Mouse (Mus musculus): Measurements from ENCODE around the gene Barx2. TPM values are rescaled to one million over a fixed set of nuclear protein-coding genes. Genes with fewer than 3 reads are reported as not detected.
A peak's percentile ranks its signal among the peaks of the same experiment; 100 is the strongest.

Gene Barx2
- polyA plus RNA-seq, 1 experiment from 2014 or later = 5.6 TPM

DNA sequence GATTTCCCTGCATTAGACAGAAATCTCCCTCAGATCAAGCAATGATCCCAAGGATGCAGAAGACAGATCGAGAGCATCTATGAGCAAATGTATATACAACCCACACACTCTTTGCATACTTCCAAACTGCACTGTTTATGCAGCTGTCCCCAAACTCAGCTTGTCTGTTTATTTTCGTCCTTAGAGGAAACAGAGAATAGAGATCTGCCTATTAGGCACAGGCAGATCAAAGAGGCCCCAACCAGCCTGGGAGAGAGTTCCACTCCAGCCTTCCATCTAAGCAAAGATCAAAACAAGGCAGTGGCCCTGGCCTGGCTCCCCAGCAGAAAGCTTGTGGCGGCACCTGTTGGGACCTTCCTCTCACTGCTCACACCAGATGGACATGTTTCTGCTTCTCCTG lies 27.0 kb downstream of the Barx2 start:
- peaks cover 3% of the 10 kb centered on the region; the same call in 1 of the 2 replicates for H3K4me1 ChIP-seq
- H3K27me3 ChIP-seq = no peaks in the 10 kb centered on the region
- H3K27ac ChIP-seq (replicated peaks) = no peak overlapping the region
- ATAC-seq (ENCODE audit: insufficient number of reproducible peaks, low FRiP score, low TSS enrichment, low read depth) = no peak
- no peaks in the 10 kb centered on the region for H3K9me3 ChIP-seq (replicated peaks)
- no peak overlapping the region for H3K4me3 ChIP-seq (replicated peaks)
- no peak overlapping the region for H3K9ac ChIP-seq
- no peak overlapping the region for H3K4me2 ChIP-seq (replicated peaks)
- 35% methylated on average over 3 of the region's 3 CpGs for WGBS
- H3K36me3 ChIP-seq = no peaks in the 10 kb centered on the region

DNA sequence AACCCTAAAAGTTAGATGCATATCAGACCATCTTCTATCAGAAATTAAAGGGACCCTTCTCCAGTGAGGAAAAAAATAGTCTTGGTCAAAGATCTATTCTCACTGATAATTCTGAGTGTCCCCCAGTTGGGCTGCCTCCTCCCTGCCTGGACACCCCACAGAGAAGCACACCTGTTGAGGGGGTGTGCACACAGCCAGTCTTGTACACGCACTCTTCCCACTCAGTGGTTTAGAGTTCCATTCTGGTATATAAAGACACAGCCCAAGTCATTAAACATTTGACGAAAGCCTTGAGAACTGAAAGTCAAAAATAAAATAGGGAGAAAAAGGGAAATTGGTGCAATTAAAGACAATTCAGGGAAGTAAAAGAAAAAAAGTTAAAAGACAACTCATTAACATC lies 30.9 kb downstream of the Barx2 start:
- Histone ChIP-seq H3K9ac (no peak overlapping the region), H3K4me3 (replicated peaks) (no peak overlapping the region), H3K4me1 (peaks cover 3% of the 10 kb centered on the region; the same call in 1 of the 2 replicates), H3K36me3 (no peaks in the 10 kb centered on the region), H3K27ac (replicated peaks) (no peak overlapping the region), H3K4me2 (replicated peaks) (no peak overlapping the region), H3K9me3 (replicated peaks) (no peaks in the 10 kb centered on the region), H3K27me3 (no peaks in the 10 kb centered on the region)
- ATAC-seq (ENCODE audit: insufficient number of reproducible peaks, low FRiP score, low TSS enrichment, low read depth) = no peak
- WGBS = 84% methylated on average over 2 of the region's 2 CpGs

DNA sequence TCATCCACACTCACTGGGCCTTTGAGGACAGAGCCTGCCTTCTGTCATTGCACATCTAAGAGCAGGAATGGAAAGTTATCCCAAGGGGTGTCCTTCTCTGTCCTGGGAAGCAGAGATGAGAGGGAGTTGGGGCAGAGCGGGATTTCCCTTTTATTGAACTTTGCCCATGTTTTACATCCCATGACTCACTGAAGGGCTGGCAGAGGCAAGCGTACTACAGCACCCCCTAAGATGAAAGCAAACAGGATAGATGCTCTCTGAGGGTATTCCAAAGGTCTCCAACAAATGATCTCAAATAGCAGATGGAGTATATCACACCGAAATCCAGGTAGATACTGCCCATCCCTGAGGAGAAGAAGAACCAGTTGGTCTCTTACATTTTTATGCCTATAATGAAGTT lies 37.7 kb downstream of the Barx2 start:
- no peak overlapping the region for H3K4me2 ChIP-seq (replicated peaks)
- WGBS = 77% methylated on average over 3 of the region's 3 CpGs
- H3K27me3 ChIP-seq = no peaks in the 10 kb centered on the region
- no peaks in the 10 kb centered on the region for H3K9me3 ChIP-seq (replicated peaks)
- H3K4me1 ChIP-seq = no peaks in the 10 kb centered on the region
- H3K4me3 ChIP-seq (replicated peaks) = no peak overlapping the region
- H3K36me3 ChIP-seq = no peaks in the 10 kb centered on the region
- no peak overlapping the region for H3K9ac ChIP-seq
- no peak for ATAC-seq (ENCODE audit: insufficient number of reproducible peaks, low FRiP score, low TSS enrichment, low read depth)
- H3K27ac ChIP-seq (replicated peaks) = no peak overlapping the region

DNA sequence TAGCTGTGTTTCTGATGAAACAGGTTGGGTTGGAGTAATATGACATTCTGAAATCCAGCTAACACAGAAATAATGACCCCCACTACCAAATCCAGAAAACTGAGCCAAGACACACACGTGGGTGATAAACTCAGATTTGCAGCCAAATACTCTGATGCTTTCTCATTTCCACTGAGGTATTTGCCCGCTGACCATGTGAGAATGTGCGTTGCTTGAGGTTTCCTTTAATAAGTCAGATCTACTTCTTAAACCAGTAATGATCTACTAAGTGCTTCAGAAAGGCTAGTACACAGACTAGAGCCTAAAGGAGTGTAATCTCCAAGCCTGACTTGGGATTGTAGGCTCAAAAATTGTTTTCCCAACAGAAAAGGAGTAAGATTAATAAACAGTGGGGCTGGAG lies 39.0 kb downstream of the Barx2 start:
- Histone ChIP-seq H3K27me3 (no peaks in the 10 kb centered on the region), H3K4me1 (no peaks in the 10 kb centered on the region), H3K9me3 (replicated peaks) (no peaks in the 10 kb centered on the region), H3K27ac (replicated peaks) (no peak overlapping the region), H3K4me3 (replicated peaks) (no peak overlapping the region), H3K4me2 (replicated peaks) (no peak overlapping the region), H3K9ac (no peak overlapping the region), H3K36me3 (no peaks in the 10 kb centered on the region)
- 90% methylated on average over 3 of the region's 3 CpGs for WGBS
- no peak for ATAC-seq (ENCODE audit: insufficient number of reproducible peaks, low FRiP score, low TSS enrichment, low read depth)

DNA sequence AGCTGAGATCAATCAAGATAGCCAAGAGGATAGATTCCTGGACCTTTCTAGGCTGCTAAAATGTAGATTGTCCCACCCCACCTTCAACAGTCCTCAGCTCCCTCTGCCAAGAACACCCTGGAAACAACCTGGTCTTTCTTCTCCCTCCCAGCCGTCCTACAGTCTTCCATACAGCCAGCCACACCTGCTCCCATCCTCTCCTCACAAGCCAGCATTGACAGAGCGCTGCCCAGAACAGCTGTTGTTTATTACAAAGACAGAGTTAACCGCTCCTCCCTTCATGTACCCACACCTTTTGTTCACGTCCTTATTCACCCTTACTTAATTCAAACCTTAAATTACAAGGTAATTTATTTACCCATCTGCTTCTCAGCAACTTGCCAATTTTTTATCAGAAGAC lies 41.9 kb downstream of the Barx2 start:
- no peaks in the 10 kb centered on the region for H3K9me3 ChIP-seq (replicated peaks)
- H3K4me1 ChIP-seq = no peaks in the 10 kb centered on the region
- no peak overlapping the region for H3K27ac ChIP-seq (replicated peaks)
- peak; percentile 75 for ATAC-seq (ENCODE audit: insufficient number of reproducible peaks, low FRiP score, low TSS enrichment, low read depth)
- WGBS = 31% methylated on average over 4 of the region's 4 CpGs
- H3K4me2 ChIP-seq (replicated peaks) = no peak overlapping the region
- no peaks in the 10 kb centered on the region for H3K27me3 ChIP-seq
- H3K4me3 ChIP-seq (replicated peaks) = no peak overlapping the region
- H3K36me3 ChIP-seq = no peaks in the 10 kb centered on the region
- no peak overlapping the region for H3K9ac ChIP-seq

DNA sequence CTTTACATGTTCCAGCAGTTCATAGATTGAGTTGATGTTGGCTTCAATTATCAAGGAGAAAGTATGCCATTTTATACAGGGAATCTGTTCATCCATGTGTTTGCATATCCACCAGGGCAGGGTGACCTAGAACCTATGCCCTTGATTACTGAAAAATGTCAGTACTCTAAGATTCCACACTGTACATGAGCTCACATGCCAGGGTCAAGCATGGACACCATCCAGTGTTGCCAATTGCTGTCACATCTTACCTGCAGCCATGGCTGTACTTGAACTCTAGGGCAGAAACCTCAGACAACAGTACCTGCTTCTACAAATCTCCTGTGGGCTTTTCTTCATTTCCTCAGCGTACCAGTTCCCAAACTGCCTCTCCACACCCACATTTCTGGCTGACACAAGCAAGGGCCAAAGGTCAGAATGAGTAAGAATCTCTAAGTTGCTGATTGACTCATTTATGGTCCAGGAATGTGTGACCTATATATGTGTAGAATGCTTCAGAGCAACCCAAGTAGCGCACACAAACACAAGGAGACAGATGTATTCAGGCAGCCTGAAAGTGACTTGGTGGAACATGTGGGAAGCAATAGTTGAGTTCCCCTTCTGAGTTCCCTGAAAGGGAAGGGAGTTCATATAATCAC lies 44.3 kb downstream of the Barx2 start:
- ATAC-seq (ENCODE audit: insufficient number of reproducible peaks, low FRiP score, low TSS enrichment, low read depth) = no peak
- H3K27me3 ChIP-seq = no peaks in the 10 kb centered on the region
- 80% methylated on average over 2 of the region's 2 CpGs for WGBS

DNA sequence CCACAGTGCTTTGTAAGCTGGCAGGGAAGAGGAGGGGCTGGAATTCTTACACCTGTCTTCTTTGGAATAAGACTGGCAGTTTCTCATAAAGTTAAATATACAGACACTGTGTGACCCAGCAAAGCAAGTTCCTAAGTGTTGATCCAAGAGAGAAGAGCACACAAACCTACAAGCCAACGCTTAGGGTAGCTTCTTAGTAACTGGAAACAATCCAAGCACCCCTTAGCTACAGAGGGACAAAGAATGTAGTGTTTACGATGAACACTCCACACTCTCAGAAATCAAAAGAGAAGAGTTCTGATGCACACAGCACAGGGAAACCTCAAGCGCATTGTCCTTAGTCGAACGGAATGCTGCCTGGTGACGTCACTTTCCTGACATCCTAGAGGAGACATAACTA lies 49.4 kb downstream of the Barx2 start:
- 57% methylated on average over 6 of the region's 6 CpGs for WGBS
- Histone ChIP-seq H3K27ac (replicated peaks) (no peak overlapping the region), H3K9ac (no peak overlapping the region), H3K4me3 (replicated peaks) (no peak overlapping the region), H3K4me2 (replicated peaks) (no peak overlapping the region), H3K27me3 (no peaks in the 10 kb centered on the region), H3K4me1 (0 out of 2 replicates have a peak, but pooled peaks cover 3% of the 10 kb centered on the region), H3K36me3 (no peaks in the 10 kb centered on the region), H3K9me3 (replicated peaks) (no peaks in the 10 kb centered on the region)
- no peak for ATAC-seq (ENCODE audit: insufficient number of reproducible peaks, low FRiP score, low TSS enrichment, low read depth)

More for the DNA sequence above, 44.3 kb downstream of the Barx2 start:
- Histone ChIP-seq H3K27ac (replicated peaks) (no peak overlapping the region), H3K4me3 (replicated peaks) (no peak overlapping the region), H3K36me3 (no peaks in the 10 kb centered on the region), H3K4me2 (replicated peaks) (no peak overlapping the region), H3K4me1 (no peaks in the 10 kb centered on the region), H3K9me3 (replicated peaks) (no peaks in the 10 kb centered on the region), H3K9ac (no peak overlapping the region)

DNA sequence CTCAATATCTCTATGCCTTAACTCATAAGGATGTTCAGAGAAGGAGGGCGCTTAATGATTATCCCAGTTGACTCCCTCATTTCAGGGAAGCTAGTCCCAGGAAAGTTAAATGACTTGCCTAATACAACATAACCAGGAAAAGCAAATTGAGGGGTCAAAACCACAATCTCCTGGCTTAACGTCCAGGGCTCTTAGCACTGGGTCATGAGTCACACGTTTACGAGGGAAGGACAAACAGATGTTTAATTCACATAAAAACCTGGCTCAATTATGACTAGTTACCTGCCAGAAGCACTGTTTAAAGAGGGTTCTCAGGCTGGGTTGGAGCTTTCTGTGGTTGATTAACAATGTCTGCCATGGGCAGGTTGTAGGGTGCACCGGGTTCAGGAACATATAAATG lies 53.8 kb downstream of the Barx2 start:
- no peak for ATAC-seq (ENCODE audit: insufficient number of reproducible peaks, low FRiP score, low TSS enrichment, low read depth)
- no peaks in the 10 kb centered on the region for H3K9me3 ChIP-seq (replicated peaks)
- WGBS = 65% methylated on average over 5 of the region's 5 CpGs
- H3K9ac ChIP-seq = no peak overlapping the region
- no peak overlapping the region for H3K4me2 ChIP-seq (replicated peaks)
- no peak overlapping the region for H3K4me3 ChIP-seq (replicated peaks)
- H3K36me3 ChIP-seq = no peaks in the 10 kb centered on the region
- H3K4me1 ChIP-seq = 0 out of 2 replicates have a peak, but pooled peaks cover 7% of the 10 kb centered on the region
- H3K27me3 ChIP-seq = no peaks in the 10 kb centered on the region
- no peak overlapping the region for H3K27ac ChIP-seq (replicated peaks)

DNA sequence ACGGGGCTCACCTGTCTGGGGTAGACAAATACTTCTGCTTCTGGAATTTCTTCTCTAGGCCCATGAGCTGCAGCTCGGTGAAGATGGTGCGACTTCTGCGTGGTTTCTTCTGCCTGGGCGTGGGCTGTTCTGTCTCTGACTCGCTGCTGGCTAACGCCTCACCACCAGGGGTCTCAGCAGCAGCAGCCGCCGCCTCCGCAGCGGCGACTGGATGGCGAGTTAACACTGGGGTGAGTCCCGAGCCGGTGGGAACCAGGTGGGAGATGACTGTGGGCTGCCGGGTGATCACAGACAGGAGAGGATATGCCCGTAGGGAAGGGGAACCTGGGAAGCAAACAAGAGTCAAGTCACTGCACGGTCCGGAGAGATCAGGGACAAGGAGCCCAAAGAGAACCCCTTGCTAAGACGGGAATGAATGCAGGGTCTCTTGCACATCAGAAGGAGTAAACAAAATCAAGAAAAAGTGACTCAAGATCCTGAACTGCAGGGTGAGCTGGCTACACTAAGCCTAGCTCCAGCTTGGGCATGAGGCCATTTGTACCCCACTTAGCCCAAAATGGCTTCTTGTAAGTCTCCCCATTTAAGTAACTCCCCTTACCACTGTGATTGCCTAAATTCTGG lies 54.4 kb downstream of the Barx2 start:
- H3K27me3 ChIP-seq = no peaks in the 10 kb centered on the region
- H3K9me3 ChIP-seq (replicated peaks) = no peaks in the 10 kb centered on the region
- H3K9ac ChIP-seq = no peak overlapping the region
- WGBS = 8% methylated on average over 20 of the region's 20 CpGs
- peak overlapping the region; percentile 24 for H3K4me3 ChIP-seq (replicated peaks)
- 0 out of 2 replicates have a peak, but pooled peaks cover 7% of the 10 kb centered on the region for H3K4me1 ChIP-seq
- peak overlapping the region; percentile 50 for H3K4me2 ChIP-seq (replicated peaks)
- H3K27ac ChIP-seq (replicated peaks) = no peak overlapping the region
- peak; percentile 74 for ATAC-seq (ENCODE audit: insufficient number of reproducible peaks, low FRiP score, low TSS enrichment, low read depth)
- no peaks in the 10 kb centered on the region for H3K36me3 ChIP-seq

DNA sequence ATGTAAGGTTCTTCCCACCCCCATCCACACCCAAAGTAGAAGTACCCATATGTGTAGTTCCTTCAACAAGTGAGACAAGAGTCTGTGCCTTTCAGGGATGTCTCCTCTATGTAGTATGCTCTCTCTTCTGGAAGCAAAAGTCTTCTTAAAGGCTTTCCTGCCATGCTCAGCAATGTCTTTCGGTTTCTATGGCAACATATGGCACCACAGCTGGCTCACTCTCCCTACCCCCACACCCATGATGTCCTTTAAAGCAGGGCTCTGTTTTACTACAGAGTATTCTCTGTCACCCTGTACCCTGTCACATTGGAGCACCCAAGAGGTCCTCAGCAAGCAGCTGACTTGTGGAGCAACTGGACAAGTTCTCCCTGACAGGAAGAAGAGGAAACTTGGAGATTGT lies 55.8 kb downstream of the Barx2 start:
- ATAC-seq (ENCODE audit: insufficient number of reproducible peaks, low FRiP score, low TSS enrichment, low read depth) = no peak
- Histone ChIP-seq H3K36me3 (no peaks in the 10 kb centered on the region), H3K9me3 (replicated peaks) (no peaks in the 10 kb centered on the region), H3K4me3 (replicated peaks) (no peak overlapping the region), H3K4me1 (0 out of 2 replicates have a peak, but pooled peaks cover 7% of the 10 kb centered on the region), H3K27me3 (no peaks in the 10 kb centered on the region), H3K9ac (no peak overlapping the region), H3K4me2 (replicated peaks) (no peak overlapping the region), H3K27ac (replicated peaks) (no peak overlapping the region)
- 82% methylated on average over 1 of the region's 1 CpGs for WGBS

DNA sequence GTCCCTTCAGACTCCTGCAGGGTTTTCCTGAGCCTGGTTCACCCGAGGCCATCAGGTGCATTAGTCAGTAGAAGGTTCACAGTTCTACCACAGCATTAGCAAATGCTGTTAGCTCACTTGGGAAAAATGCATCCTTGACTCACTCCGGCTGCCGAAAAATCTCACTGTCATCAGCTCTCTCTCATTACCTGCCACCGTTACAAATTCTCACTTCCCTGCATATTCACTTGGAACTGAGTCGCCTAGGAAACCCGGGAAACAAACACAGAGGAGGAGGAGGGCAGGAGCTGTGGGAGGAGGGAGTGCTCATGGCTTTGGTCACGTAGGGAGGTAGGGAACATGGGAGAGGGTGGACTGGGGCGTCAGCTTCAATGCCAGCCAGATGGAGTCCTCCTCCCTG lies 56.8 kb downstream of the Barx2 start:
- no peak overlapping the region for H3K4me3 ChIP-seq (replicated peaks)
- H3K27me3 ChIP-seq = no peaks in the 10 kb centered on the region
- WGBS = 35% methylated on average over 8 of the region's 8 CpGs
- no peak for ATAC-seq (ENCODE audit: insufficient number of reproducible peaks, low FRiP score, low TSS enrichment, low read depth)
- no peak overlapping the region for H3K27ac ChIP-seq (replicated peaks)
- H3K4me2 ChIP-seq (replicated peaks) = no peak overlapping the region
- H3K4me1 ChIP-seq = 0 out of 2 replicates have a peak, but pooled peaks cover 7% of the 10 kb centered on the region
- no peaks in the 10 kb centered on the region for H3K36me3 ChIP-seq
- H3K9me3 ChIP-seq (replicated peaks) = no peaks in the 10 kb centered on the region
- H3K9ac ChIP-seq = no peak overlapping the region

DNA sequence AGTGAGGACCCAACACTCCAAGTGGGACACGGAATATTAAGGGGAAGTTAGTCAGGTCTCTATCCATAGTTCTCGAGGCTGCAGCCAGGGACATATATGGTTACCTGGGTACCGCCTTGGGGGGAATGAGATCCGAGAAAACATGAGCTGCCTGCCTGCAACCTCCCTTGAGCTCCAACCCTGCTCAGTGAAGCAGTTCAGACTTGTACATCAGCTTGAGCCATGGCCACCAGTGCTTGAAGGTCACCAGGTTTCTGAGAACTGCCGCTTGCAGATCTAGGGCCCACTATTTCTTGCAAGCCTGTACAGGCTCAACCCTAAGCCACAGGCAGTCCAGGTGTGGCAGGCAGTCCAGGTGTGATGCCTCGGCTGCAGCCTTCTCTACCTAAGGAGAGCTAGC lies 57.6 kb downstream of the Barx2 start:
- Histone ChIP-seq H3K36me3 (no peaks in the 10 kb centered on the region), H3K4me2 (replicated peaks) (no peak overlapping the region), H3K4me3 (replicated peaks) (no peak overlapping the region), H3K9me3 (replicated peaks) (no peaks in the 10 kb centered on the region), H3K27ac (replicated peaks) (no peak overlapping the region), H3K9ac (no peak overlapping the region), H3K4me1 (0 out of 2 replicates have a peak, but pooled peaks cover 7% of the 10 kb centered on the region), H3K27me3 (no peaks in the 10 kb centered on the region)
- no peak for ATAC-seq (ENCODE audit: insufficient number of reproducible peaks, low FRiP score, low TSS enrichment, low read depth)
- 67% methylated on average over 6 of the region's 6 CpGs for WGBS

All from embryonic facial prominence, embryonic 15.5 days (tissue).